Mouse (Mus musculus): ENCODE results near the gene Fbxo6. TPM values are rescaled to one million over a fixed set of nuclear protein-coding genes. Genes with fewer than 3 reads are reported as not detected.
"Not testable (repeated sequence)": the region's sequence is repeated elsewhere in the genome, so short reads cannot be mapped to it uniquely, and the experiment has no call there.

The Fbxo6 gene
- total RNA-seq, 1 experiment from 2014 or later = 10.2 TPM

GRCm38 (mm10) chr4:148131497-148132081, 20.4 kb downstream of the Fbxo6 start:
- ATAC-seq (ENCODE audit: extremely low read depth, insufficient number of reproducible peaks, low FRiP score, poor library complexity, severe bottlenecking) = no peak

DNA sequence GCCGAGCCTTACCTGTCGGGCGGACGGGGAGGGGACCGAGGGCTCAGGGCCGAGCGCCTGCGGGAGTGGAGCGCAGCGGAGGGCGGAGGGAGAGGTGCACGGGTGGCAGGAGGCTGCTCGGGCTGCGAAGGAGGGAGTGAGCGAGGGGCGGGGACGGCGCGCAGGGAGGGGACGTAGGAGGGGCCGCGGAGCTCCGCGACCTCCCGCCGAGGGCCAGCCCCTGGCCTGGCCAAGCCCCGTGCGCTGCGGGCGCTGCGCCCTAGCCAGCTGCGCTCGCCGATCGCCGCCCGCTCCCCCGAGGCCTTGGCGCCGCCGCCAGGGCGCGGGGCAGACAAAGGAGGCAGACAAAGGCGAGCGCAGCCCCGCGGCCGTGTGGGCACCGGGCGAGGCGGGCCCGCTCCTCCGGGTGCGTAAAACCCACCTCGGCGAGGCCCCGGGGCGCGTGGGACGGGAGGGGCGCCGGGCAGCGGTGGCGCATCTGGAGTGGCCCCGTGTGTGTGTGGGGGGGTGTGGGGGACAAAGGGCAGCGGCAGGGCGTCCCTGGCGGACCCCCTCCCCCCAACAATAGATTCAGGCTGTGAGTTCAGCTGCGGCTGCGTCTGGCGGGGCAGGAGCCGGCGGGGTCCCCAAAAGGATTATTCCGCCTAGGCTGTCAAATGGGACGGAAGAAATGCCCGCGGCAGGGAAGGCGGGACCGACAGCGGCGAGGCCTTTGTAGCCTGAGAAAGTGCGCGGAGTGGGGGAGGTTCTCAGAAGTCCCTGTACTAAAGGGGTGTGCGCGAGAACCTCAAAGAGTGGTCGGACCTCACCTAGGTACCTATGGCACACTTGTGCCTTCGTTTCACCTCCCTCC, 21.2 kb downstream of the Fbxo6 start, which contains the start of gene Draxin:
TSS of gene Draxin (minus strand) at position 138 of the 853 bp plus-strand sequence.
- ATAC-seq (ENCODE audit: extremely low read depth, insufficient number of reproducible peaks, low FRiP score, poor library complexity, severe bottlenecking) = no peak

DNA sequence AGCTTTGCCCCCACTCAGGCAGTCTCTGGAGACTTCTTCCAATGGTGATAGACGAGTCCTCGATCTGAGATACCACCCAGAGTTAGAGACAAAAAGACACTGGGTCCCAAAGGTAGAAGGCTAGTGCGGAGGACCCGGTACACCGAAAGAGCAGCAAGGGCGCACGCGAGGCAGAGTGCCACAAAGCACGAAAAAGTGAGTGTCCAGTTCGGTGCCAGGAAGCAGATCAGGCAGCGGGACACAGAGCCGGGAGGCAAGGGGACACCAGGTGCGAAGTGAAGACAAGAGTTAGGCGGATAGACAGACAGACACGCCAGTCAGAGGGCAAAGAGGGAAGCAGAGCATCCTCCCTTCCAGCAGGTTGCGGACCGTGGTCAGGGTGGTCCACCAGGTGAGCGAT, 21.8 kb downstream of the Fbxo6 start, which contains the start of gene Mad2l2:
TSS of gene Mad2l2 (plus strand) at position 252 of the 400 bp plus-strand sequence.
- ATAC-seq (ENCODE audit: extremely low read depth, insufficient number of reproducible peaks, low FRiP score, poor library complexity, severe bottlenecking) = no peak

- ATAC-seq (ENCODE audit: extremely low read depth, insufficient number of reproducible peaks, low FRiP score, poor library complexity, severe bottlenecking) = no peak
These were observed 23.3 kb downstream of the Fbxo6 start for GRCm38 (mm10) chr4:148128672-148129071.

GRCm38 (mm10) chr4:148128241-148128640, 23.7 kb downstream of the Fbxo6 start:
- ATAC-seq (ENCODE audit: extremely low read depth, insufficient number of reproducible peaks, low FRiP score, poor library complexity, severe bottlenecking) = no peak

- ATAC-seq (ENCODE audit: extremely low read depth, insufficient number of reproducible peaks, low FRiP score, poor library complexity, severe bottlenecking) = no peak
These were observed 29.3 kb downstream of the Fbxo6 start for GRCm38 (mm10) chr4:148122694-148123066.

DNA sequence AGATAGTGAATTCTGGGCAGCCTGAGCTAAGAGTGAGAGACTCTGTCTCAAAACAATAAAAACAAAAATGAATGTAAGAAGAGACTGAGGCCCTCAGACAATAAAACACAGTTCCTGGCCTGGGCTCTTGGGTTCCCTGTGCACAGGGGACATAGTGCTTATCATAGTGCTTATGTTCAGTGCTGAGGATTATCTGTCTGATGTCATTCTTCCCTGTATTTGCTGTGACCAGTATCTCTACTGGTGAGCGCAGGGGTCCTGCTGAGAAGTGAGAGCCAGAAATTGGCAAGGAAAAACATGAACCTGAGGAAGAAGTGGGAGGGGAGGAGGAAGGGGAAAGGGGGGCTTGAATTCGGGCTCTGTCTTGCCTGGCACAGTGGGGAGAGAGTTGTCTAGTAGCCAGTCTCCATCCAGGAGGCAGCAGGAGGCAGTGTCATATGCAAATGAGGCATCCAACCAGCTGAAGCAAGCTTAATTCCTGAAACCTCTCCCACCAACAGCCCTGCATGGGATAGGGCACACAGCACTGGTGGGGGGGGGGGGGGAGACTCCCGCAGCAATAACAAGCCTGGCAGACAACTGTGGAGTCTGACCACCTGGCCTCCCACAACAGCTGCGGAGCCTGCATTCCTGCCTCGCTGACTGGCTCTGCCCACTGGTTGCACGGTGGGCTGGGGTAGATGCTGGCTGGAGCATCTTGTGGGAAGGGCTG, 29.8 kb downstream of the Fbxo6 start:
- no peak for ATAC-seq (ENCODE audit: extremely low read depth, insufficient number of reproducible peaks, low FRiP score, poor library complexity, severe bottlenecking)

DNA sequence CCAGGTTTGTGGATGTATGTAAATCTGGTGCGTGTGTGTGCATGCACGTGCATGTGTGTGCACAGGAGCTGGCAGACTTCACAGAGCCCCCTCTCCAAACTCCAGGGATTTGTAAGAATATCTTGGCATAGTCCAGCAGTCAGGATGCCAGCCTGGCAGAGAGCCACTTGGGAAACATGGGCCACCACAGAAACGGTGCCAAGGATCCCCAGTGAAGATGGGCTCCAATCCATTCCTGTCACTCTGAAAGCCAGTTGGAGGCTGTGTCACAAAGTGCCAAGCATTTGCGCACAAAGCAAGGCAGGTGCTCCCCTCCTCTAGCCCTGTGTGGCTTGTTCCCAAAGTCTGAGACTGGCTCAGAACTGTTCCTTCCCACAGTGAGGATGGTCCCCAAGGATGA, 30.6 kb downstream of the Fbxo6 start:
- ATAC-seq (ENCODE audit: extremely low read depth, insufficient number of reproducible peaks, low FRiP score, poor library complexity, severe bottlenecking) = no peak

DNA sequence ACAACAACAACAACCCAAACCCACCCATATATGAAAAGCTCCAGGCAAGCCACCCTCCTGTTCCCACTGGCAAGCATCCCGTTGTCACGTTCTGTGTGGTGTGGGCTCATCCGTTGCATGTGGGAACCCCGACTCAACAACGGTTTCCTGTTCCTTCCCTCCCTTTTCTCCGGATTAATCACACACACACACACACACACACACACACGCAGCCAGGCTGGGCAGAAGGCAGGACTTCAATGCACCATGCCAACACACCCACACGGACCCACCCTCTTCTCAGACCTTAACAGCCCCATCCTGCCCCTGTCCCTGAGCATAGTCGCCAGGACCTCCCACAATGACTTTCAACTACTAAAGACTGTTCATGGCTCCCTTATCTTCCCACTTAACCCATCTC, 31.4 kb downstream of the Fbxo6 start:
- no peak for ATAC-seq (ENCODE audit: extremely low read depth, insufficient number of reproducible peaks, low FRiP score, poor library complexity, severe bottlenecking)

GRCm38 (mm10) chr4:148119578-148119977, 32.4 kb downstream of the Fbxo6 start:
- not testable (repeated sequence) for ATAC-seq (ENCODE audit: extremely low read depth, insufficient number of reproducible peaks, low FRiP score, poor library complexity, severe bottlenecking)

DNA sequence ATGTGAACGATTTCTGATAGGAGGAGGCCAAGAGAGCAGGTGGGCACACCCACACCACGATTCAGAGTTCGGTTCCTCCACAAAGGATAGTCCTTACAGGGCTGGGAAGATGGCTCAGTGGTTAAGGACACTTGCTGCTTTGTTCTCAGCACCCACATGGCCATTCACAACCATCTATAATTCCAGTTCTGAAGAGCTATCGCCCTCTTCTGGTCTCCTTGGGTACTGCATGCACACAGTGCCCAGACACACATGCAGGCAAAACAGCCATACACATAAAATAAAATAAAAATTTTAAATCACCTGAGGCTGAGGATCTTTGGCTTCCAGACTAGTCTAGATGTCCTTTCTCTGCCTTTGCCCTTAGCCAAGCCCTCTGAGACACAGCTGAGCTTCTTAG, 34.5 kb downstream of the Fbxo6 start:
- ATAC-seq (ENCODE audit: extremely low read depth, insufficient number of reproducible peaks, low FRiP score, poor library complexity, severe bottlenecking) = no peak

GRCm38 (mm10) chr4:148116657-148117056, 35.3 kb downstream of the Fbxo6 start:
- no peak for ATAC-seq (ENCODE audit: extremely low read depth, insufficient number of reproducible peaks, low FRiP score, poor library complexity, severe bottlenecking)

DNA sequence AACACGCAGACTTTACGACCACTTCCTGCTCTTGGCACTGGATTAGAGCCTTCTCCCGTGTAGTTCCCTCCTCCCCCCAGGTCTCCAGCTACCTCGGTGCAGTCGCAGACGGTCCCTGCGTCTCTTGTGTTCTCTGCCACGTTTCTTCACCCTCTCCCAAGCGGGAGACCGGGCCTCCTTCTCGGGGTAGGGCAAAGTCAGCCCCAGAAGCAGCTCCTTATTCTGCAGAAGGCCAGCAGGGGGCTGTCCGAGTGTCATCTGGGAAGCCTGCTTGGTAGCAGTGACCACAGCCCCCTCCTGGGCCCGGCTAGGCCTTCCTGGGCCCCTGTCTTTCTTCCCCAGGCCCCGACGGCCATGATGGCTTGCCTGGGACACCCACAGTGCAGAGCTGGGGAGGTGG, 36.5 kb downstream of the Fbxo6 start:
- no peak for ATAC-seq (ENCODE audit: extremely low read depth, insufficient number of reproducible peaks, low FRiP score, poor library complexity, severe bottlenecking)

DNA sequence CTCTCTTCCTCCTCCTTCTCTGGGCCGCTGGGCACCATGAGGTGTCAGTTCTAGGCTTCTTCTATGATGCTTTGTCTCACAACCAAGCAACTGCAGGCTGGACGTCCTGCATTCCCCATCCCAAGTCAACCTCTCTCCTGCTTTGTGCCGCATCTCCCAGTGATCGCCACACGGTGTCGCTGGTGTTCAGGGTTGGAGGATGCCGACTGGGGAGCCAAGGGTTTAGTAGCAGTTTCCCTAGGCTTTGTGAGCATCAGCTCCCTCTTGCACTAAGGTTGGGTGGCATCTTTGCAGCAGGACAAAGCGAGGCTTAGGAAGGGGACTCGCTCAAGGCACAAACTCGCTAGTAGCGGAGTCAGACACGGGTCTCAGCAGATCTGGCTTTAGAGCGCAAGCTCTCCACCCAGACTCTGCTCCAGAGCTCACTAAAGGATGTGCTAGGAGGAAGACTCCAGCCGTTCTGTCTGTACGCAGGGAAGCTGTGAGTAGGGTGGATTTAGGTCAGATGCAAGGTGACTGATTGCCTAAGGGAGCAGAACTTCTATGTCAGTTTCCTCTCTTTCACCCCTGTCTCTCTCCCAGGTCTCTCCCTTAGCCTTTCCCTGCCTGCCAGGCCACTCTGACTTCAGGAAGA, 37.1 kb downstream of the Fbxo6 start:
- peak; percentile 87 for ATAC-seq (ENCODE audit: extremely low read depth, insufficient number of reproducible peaks, low FRiP score, poor library complexity, severe bottlenecking)

DNA sequence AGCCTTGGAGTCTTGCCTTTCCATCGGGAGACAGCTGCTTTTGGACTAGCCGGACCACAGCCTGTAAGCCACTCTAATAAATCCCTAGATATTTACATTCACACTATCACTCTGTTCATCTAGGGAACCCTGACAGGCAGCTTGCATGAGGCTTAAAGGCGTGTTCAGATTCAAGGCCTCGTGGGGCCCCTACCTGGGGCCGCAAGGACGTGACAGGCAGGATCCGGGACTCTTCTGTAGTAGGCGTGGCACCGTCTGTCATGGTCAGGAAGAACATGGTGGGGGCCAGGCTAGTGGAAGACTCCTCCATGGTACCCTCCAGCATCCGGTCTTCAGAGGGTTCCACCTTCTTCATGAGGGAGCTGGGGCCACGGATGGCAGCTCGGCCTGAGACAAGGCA, 39.4 kb downstream of the Fbxo6 start:
- ATAC-seq (ENCODE audit: extremely low read depth, insufficient number of reproducible peaks, low FRiP score, poor library complexity, severe bottlenecking) = no peak

GRCm38 (mm10) chr4:148109215-148109614, 42.7 kb downstream of the Fbxo6 start:
- ATAC-seq (ENCODE audit: extremely low read depth, insufficient number of reproducible peaks, low FRiP score, poor library complexity, severe bottlenecking) = no peak

DNA sequence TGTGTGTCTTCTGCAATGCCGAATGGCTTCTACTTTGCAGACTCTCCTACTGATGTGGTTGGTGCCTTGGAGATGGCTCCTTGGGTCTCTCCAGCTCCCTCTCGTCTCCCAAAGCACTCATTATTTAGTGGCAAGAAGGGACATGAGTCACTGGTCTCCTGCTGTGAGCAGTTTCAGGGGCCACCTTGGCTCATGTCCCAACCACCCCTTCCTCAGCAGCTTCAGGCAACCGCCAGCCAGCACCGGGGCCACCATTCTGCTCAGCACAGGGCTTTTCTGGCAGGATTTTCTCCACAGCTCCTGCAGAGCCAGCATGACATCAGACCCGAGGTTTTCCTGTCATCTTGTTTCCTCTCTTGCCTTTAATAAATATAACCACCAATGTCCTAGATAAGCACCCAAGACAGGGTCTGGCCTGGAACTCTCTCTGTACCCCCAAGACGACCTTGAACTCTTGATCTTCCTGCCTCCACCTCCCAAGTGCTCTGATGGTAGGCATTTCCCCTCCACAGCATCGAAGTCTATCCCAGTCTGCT, 43.3 kb downstream of the Fbxo6 start:
- ATAC-seq (ENCODE audit: extremely low read depth, insufficient number of reproducible peaks, low FRiP score, poor library complexity, severe bottlenecking) = no peak

DNA sequence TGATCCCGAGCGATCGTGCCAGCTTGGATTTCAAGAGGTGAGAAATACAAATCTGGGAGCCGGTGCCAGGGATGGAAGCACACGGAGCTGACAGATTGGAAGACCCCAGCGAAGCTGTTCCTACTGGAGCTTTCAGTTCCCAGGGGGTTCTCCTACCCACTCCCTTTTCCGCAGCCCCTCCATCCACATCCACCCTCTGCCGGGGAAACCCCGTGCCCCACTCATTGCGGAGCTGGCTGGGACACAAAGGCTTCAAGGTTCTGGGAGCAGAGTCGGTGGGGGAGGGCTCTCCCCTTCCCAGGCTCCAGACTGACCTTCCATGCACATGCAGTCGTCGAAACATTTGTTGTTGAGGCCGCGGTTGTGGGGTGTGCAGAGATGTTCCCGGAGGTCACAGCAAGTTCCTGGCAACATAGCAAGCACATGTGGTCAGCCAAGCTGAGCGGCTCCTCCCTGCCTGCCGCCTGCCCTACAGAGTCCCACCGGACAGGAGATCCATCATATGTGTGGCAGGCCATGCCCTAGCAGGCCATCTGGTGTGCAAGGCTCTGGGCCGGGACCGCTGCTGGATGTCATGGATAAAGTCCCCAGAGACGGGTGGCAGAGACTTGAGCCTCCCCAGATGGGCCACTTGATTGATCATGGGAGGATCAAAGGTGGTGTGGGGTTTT, 44.2 kb downstream of the Fbxo6 start:
- no peak for ATAC-seq (ENCODE audit: extremely low read depth, insufficient number of reproducible peaks, low FRiP score, poor library complexity, severe bottlenecking)

DNA sequence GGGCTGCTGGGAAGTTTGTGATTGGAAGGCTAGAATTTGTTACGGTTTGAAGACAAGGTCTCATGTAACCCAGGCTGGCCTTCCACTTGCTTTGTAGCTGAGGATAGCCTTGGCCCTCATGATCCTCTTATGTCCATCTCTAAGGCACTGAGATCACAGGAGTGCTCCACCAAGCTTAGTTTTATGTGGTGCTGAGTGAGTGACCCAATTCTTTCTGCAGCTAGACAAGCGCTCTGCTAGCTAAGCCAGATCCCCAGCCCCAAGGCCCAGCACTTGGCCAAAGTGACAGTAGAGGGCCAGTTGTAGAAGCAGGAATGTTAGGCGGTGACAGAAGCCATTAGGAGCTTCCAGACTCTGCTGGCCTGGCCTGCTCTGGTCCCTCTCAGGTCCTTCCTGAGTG, 47.8 kb downstream of the Fbxo6 start:
- ATAC-seq (ENCODE audit: extremely low read depth, insufficient number of reproducible peaks, low FRiP score, poor library complexity, severe bottlenecking) = no peak

Data from neutrophil, adult 5-6 weeks (primary cell).